Comparison of ENCODE assay signal across 28 mouse cellular contexts in genomic region chr15:80531026-80531425, GRCm38 (mm10). TPM values are rescaled to one million over a fixed set of nuclear protein-coding genes. Genes with fewer than 3 reads are reported as not detected.
DNase-seq lines count a peak whose midpoint lies in the region; ATAC-seq and TF ChIP-seq lines count a peak whose summit lies in the region.
"Had no signal": no experiment of that assay in that cellular context is flagged by ENCODE, and none has a peak within 500 bp of the region (broad histone marks: within the 10 kb centered on the region; RNA-seq: fewer than 3 reads in every experiment).

No protein-coding gene starts in this region.

- 20% methylated on average over 9 of the region's 9 CpGs for WGBS in liver, embryonic 15.5 days (ENCODE audit: insufficient replicate concordance)
- 71% methylated on average over 9 of the region's 9 CpGs for WGBS in intestine, postnatal 0 days

- TF ChIP-seq CTCF in intestine, postnatal 0 days (IDR thresholded peaks at IDR 0.05; ENCODE audit: low read depth), result no peak

- H3K4me1 ChIP-seq in erythroblast, embryonic 14.5 days (ENCODE audit: control insufficient read depth), result peaks cover 53% of the 10 kb centered on the region
- peaks cover 39% of the 10 kb centered on the region for H3K4me1 ChIP-seq in liver, embryonic 15.5 days (replicated peaks)
- no peaks in the 10 kb centered on the region for H3K4me1 ChIP-seq in intestine, postnatal 0 days (replicated peaks; ENCODE audit: control insufficient read depth, insufficient read depth, low read length)
- H3K4me1 ChIP-seq: embryonic facial prominence, embryonic 15.5 days; heart, embryonic 15.5 days; neural tube, embryonic 12.5 days had no signal

- DNase-seq in layer of hippocampus, adult 9-11 months, result peak; percentile 24
- no peak for DNase-seq in layer of hippocampus, postnatal 10 days (ENCODE audit: low spot score in 2 of 2)
- DNase-seq in splenic B cell, adult 2 months (ENCODE audit: low read depth, low spot score), result peak; percentile 83
- DNase-seq in frontal cortex, postnatal 10 days (ENCODE audit: low spot score in 2 of 2), result no peak
- DNase-seq in cerebellum, postnatal 14 days, result no peak
- DNase-seq: adrenal gland, postnatal 10 days; cerebellum, postnatal 25 days; embryo, embryonic 11 days; gastrocnemius, postnatal 14 days; heart, adult 2 months; heart, postnatal 4 days; kidney, adult 18-20 months; kidney, postnatal 10 days; left cerebral cortex, postnatal 4 days; lung, postnatal 10 days; thymus, postnatal 4 days had no signal

- no peaks in the 10 kb centered on the region for H3K27me3 ChIP-seq in erythroblast, embryonic 14.5 days (ENCODE audit: control insufficient read depth)
- H3K27me3 ChIP-seq in liver, embryonic 15.5 days, result no peaks in the 10 kb centered on the region
- H3K27me3 ChIP-seq in splenic B cell, adult 2 months (ENCODE audit: control insufficient read depth, insufficient read depth, low read length, poor library complexity, severe bottlenecking), result no peaks in the 10 kb centered on the region
- H3K27me3 ChIP-seq in intestine, postnatal 0 days (replicated peaks; ENCODE audit: control insufficient read depth, insufficient read depth, low read length), result no peaks in the 10 kb centered on the region
- H3K27me3 ChIP-seq: embryonic facial prominence, embryonic 15.5 days; hindbrain, embryonic 15.5 days; neural tube, embryonic 12.5 days had no signal

- H3K36me3 ChIP-seq in erythroblast, embryonic 14.5 days (ENCODE audit: control insufficient read depth), result no peaks in the 10 kb centered on the region
- H3K36me3 ChIP-seq in liver, embryonic 15.5 days (replicated peaks), result no peaks in the 10 kb centered on the region
- no peaks in the 10 kb centered on the region for H3K36me3 ChIP-seq in splenic B cell, adult 2 months (ENCODE audit: control insufficient read depth, insufficient read depth, low read length, poor library complexity, severe bottlenecking)
- no peaks in the 10 kb centered on the region for H3K36me3 ChIP-seq in intestine, postnatal 0 days (ENCODE audit: control insufficient read depth, insufficient read depth)
- H3K36me3 ChIP-seq: embryonic facial prominence, embryonic 15.5 days; forebrain, embryonic 12.5 days; heart, embryonic 15.5 days; hindbrain, embryonic 15.5 days; neural tube, embryonic 12.5 days had no signal

- H3K9me3 ChIP-seq in erythroblast, embryonic 14.5 days (ENCODE audit: control insufficient read depth, low read length), result no peaks in the 10 kb centered on the region
- no peaks in the 10 kb centered on the region for H3K9me3 ChIP-seq in liver, embryonic 15.5 days (replicated peaks)
- H3K9me3 ChIP-seq in intestine, postnatal 0 days (ENCODE audit: control insufficient read depth), result no peaks in the 10 kb centered on the region
- H3K9me3 ChIP-seq: embryonic facial prominence, embryonic 15.5 days; forebrain, embryonic 12.5 days; heart, embryonic 15.5 days; hindbrain, embryonic 15.5 days; neural tube, embryonic 12.5 days had no signal

- peak overlapping the region; percentile 66 for H3K4me2 ChIP-seq in liver, embryonic 15.5 days
- H3K4me2 ChIP-seq in intestine, postnatal 0 days (replicated peaks; ENCODE audit: low read depth), result no peak overlapping the region
- H3K4me2 ChIP-seq: embryonic facial prominence, embryonic 15.5 days; heart, embryonic 15.5 days had no signal

- H3K4me3 ChIP-seq in erythroblast, embryonic 14.5 days (replicated peaks), result peak overlapping the region; percentile 19
- H3K4me3 ChIP-seq in liver, embryonic 15.5 days (replicated peaks), result no peak overlapping the region
- H3K4me3 ChIP-seq in intestine, postnatal 0 days (ENCODE audit: low read depth, low read length), result no peak overlapping the region
- H3K4me3 ChIP-seq: embryonic facial prominence, embryonic 15.5 days; forebrain, embryonic 12.5 days; heart, adult 2 months; heart, embryonic 15.5 days; hindbrain, embryonic 15.5 days; left cerebral cortex, adult 2 months; neural tube, embryonic 12.5 days had no signal

- H3K9ac ChIP-seq in liver, embryonic 15.5 days, result peak overlapping the region; percentile 3; the same call in 1 of the 2 replicates
- no peak overlapping the region for H3K9ac ChIP-seq in intestine, postnatal 0 days (ENCODE audit: low read depth, low read length)
- H3K9ac ChIP-seq: embryonic facial prominence, embryonic 15.5 days; forebrain, embryonic 12.5 days; heart, embryonic 15.5 days; neural tube, embryonic 12.5 days had no signal

- H3K27ac ChIP-seq in liver, embryonic 15.5 days (replicated peaks), result peak overlapping the region; percentile 93
- no peak overlapping the region for H3K27ac ChIP-seq in intestine, postnatal 0 days (ENCODE audit: low read depth, low read length)
- H3K27ac ChIP-seq: embryonic facial prominence, embryonic 15.5 days; forebrain, embryonic 12.5 days; heart, adult 2 months; heart, embryonic 15.5 days; neural tube, embryonic 12.5 days had no signal

- peak; percentile 41 for ATAC-seq in liver, embryonic 15.5 days (ENCODE audit: insufficient read depth)
- no peak for ATAC-seq in intestine, postnatal 0 days

RNA-seq across cellular contexts. Expression of gene Enthd1, which starts 33.9 kb away (rescaled TPM):
- not detected for total RNA-seq in layer of hippocampus, postnatal 10 days (2021)
- polyA plus RNA-seq in erythroblast, embryonic 14.5 days (2012), result 0.05 TPM in 1 of 2 replicates, not detected in the other
- not detected in 2 replicates for polyA plus RNA-seq in liver, embryonic 15.5 days (2015; fragmentation: Nextera tagmentation; extraction: Ambion mirVana)
- 0.07 TPM in 1 of 2 replicates, not detected in the other for polyA plus RNA-seq in intestine, postnatal 0 days (2015; fragmentation: Nextera tagmentation; extraction: Ambion mirVana)
- total RNA-seq: adrenal gland, postnatal 10 days; gastrocnemius, postnatal 14 days; heart, adult 2 months; heart, postnatal 4 days; layer of hippocampus, adult 18-20 months; left cerebral cortex, adult 2 months; liver, adult 2 months had no signal
- polyA plus RNA-seq: brain, embryonic 14.5 days; embryonic facial prominence, embryonic 15.5 days; forebrain, embryonic 12.5 days; heart, adult 2 months; heart, embryonic 15.5 days; hindbrain, embryonic 15.5 days; liver, adult 2 months; neural tube, embryonic 12.5 days had no signal

RNA-seq across cellular contexts. Expression of gene Grap2, which starts 41.4 kb away (rescaled TPM):
- under 1 TPM; 0.59 to 0.78 TPM for total RNA-seq in layer of hippocampus, postnatal 10 days (2021)
- 14.0 and 16.9 TPM in 2 replicates for polyA plus RNA-seq in erythroblast, embryonic 14.5 days (2012)
- 16.8 and 23.3 TPM in 2 replicates for polyA plus RNA-seq in liver, embryonic 15.5 days (2015; fragmentation: Nextera tagmentation; extraction: Ambion mirVana)
- 0.24 and 0.27 TPM in 2 replicates for polyA plus RNA-seq in intestine, postnatal 0 days (2015; fragmentation: Nextera tagmentation; extraction: Ambion mirVana)

Comparison
In these comparisons a context has a peak if more than half of its experiments do, and no peak if none do; other contexts are left out.
1. DNase-seq: peak in layer of hippocampus, adult 9-11 months (single experiment) and splenic B cell, adult 2 months (single experiment); none in layer of hippocampus, postnatal 10 days (0 of 2), frontal cortex, postnatal 10 days (0 of 2) and cerebellum, postnatal 14 days (0 of 2).
2. RNA of gene Grap2, which starts 41.4 kb away (polyA plus RNA-seq): 16.8 to 23.3 TPM in liver, embryonic 15.5 days and 14.0 to 16.9 TPM in erythroblast, embryonic 14.5 days; 0.24 to 0.27 TPM in intestine, postnatal 0 days; every median in the first group is over 10 times any median in the second.